In the genomic region with DNA sequence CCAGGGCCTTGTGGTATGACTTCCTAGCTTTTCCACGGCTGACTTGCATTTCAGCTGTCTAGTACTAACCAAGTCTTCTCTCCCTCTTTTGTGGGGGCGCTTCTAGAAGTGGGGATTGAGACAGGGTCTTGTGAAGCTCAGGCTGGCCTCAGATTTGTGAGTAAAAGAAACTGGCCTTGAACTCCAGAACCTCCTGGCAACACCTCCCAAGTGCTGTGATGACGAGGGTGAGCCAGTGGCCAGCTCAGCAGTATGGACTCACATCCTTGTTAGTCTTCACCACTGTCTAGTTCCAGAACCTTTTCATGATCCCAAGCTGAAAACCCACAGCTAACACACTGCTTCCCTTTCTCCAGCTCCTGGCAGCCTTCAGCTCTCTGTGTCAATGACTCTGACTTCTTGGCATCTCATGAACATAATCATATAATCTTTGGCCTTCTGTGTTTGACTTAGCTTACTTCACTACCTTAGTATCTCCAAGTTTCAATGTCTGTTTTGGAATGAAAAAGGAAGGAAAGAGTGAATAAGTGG, we compare ENCODE assay signal across 21 mouse cellular contexts. TPM values are rescaled to one million over a fixed set of nuclear protein-coding genes. Genes with fewer than 3 reads are reported as not detected.
A peak's percentile ranks its signal among the peaks of the same experiment; 100 is the strongest.
DNase-seq lines count a peak whose midpoint lies in the region; ATAC-seq and TF ChIP-seq lines count a peak whose summit lies in the region.
"Had no signal": no experiment of that assay in that cellular context is flagged by ENCODE, and none has a peak within 500 bp of the region (broad histone marks: within the 10 kb centered on the region; RNA-seq: fewer than 3 reads in every experiment).

No protein-coding gene starts in this region.

- no peak overlapping the region for H3K4me2 ChIP-seq in heart, embryonic 12.5 days
- no peak overlapping the region for H3K4me2 ChIP-seq in heart, embryonic 11.5 days
- no peak overlapping the region for H3K4me2 ChIP-seq in liver, embryonic 12.5 days
- H3K4me2 ChIP-seq: forebrain, embryonic 15.5 days; hindbrain, embryonic 12.5 days had no signal

- peaks cover 40% of the 10 kb centered on the region for H3K4me1 ChIP-seq in heart, embryonic 12.5 days (replicated peaks)
- H3K4me1 ChIP-seq in heart, embryonic 11.5 days (ENCODE audit: control insufficient read depth, insufficient read depth, low read length) = peaks cover 15% of the 10 kb centered on the region
- H3K4me1 ChIP-seq in liver, adult 2 months (ENCODE audit: control insufficient read depth, insufficient read depth, low read length) = peaks cover 14% of the 10 kb centered on the region
- H3K4me1 ChIP-seq in liver, embryonic 12.5 days = peaks cover 22% of the 10 kb centered on the region
- 0 out of 2 replicates have a peak, but pooled peaks cover 6% of the 10 kb centered on the region for H3K4me1 ChIP-seq in hindbrain, embryonic 10.5 days (replicated peaks)

- 73% methylated on average over 3 of the region's 3 CpGs for WGBS in heart, embryonic 12.5 days
- 70% methylated on average over 3 of the region's 3 CpGs for WGBS in heart, embryonic 11.5 days (ENCODE audit: insufficient replicate concordance)
- 61% methylated on average over 3 of the region's 3 CpGs for WGBS in liver, adult 2 months
- WGBS in liver, embryonic 12.5 days (ENCODE audit: insufficient replicate concordance) = 79% methylated on average over 3 of the region's 3 CpGs
- WGBS in hindbrain, embryonic 10.5 days = 86% methylated on average over 3 of the region's 3 CpGs

- H3K79me2 ChIP-seq in liver, adult 2 months (ENCODE audit: control insufficient read depth, insufficient read depth, low read length) = peaks cover 12% of the 10 kb centered on the region; the same call in 1 of the 2 replicates

- H3K27ac ChIP-seq in heart, embryonic 12.5 days (ENCODE audit: poor library complexity, severe bottlenecking) = no peak overlapping the region
- no peak overlapping the region for H3K27ac ChIP-seq in heart, embryonic 11.5 days (ENCODE audit: low read depth, low read length)
- H3K27ac ChIP-seq in liver, adult 2 months (replicated peaks; ENCODE audit: insufficient read depth, low read depth, low read length) = no peak overlapping the region
- no peak overlapping the region for H3K27ac ChIP-seq in liver, embryonic 12.5 days
- no peak overlapping the region for H3K27ac ChIP-seq in hindbrain, embryonic 10.5 days
- H3K27ac ChIP-seq: embryonic facial prominence, embryonic 10.5 days; forebrain, embryonic 15.5 days; hindbrain, embryonic 12.5 days had no signal

- DNase-seq in adrenal gland, adult 2 months = peak; percentile 66
- DNase-seq in adrenal gland, postnatal 25 days = no peak
- peak; percentile 59 for DNase-seq in liver, adult 2 months (ENCODE audit: extremely low read depth, low read depth, low spot score)
- DNase-seq in hindbrain, embryonic 10.5 days (ENCODE audit: low spot score) = no peak
- DNase-seq: adrenal gland, adult 8-10 months; cerebellum, adult 2 months; cerebellum, postnatal 10 days; gastrocnemius, postnatal 10 days; heart, postnatal 36 days had no signal

- TF ChIP-seq CTCF in liver, adult 2 months (IDR thresholded peaks at IDR 0.05; ENCODE audit: low read depth, low read length) = no peak

- H3K9ac ChIP-seq in heart, embryonic 12.5 days = peak overlapping the region; percentile 4; the same call in 1 of the 2 replicates
- no peak overlapping the region for H3K9ac ChIP-seq in heart, embryonic 11.5 days (ENCODE audit: low read depth, low read length)
- H3K9ac ChIP-seq in liver, adult 2 months (ENCODE audit: low read depth, low read length) = no peak overlapping the region
- H3K9ac ChIP-seq in liver, embryonic 12.5 days = no peak overlapping the region
- H3K9ac ChIP-seq: forebrain, embryonic 15.5 days; hindbrain, embryonic 12.5 days had no signal

- H3K9me3 ChIP-seq in heart, embryonic 12.5 days (replicated peaks) = no peaks in the 10 kb centered on the region
- H3K9me3 ChIP-seq in heart, embryonic 11.5 days (replicated peaks; ENCODE audit: control insufficient read depth, low read length) = no peaks in the 10 kb centered on the region
- no peaks in the 10 kb centered on the region for H3K9me3 ChIP-seq in liver, embryonic 12.5 days (replicated peaks)
- no peaks in the 10 kb centered on the region for H3K9me3 ChIP-seq in hindbrain, embryonic 10.5 days
- H3K9me3 ChIP-seq: embryonic facial prominence, embryonic 10.5 days; forebrain, embryonic 15.5 days; hindbrain, embryonic 12.5 days had no signal

- H3K27me3 ChIP-seq in heart, embryonic 12.5 days (replicated peaks) = no peaks in the 10 kb centered on the region
- no peaks in the 10 kb centered on the region for H3K27me3 ChIP-seq in heart, embryonic 11.5 days (ENCODE audit: control insufficient read depth, insufficient read depth, low read length)
- no peaks in the 10 kb centered on the region for H3K27me3 ChIP-seq in liver, adult 2 months (ENCODE audit: control insufficient read depth, insufficient read depth, low read length)
- H3K27me3 ChIP-seq in liver, embryonic 12.5 days (replicated peaks) = no peaks in the 10 kb centered on the region
- H3K27me3 ChIP-seq in hindbrain, embryonic 10.5 days (ENCODE audit: insufficient read depth, poor library complexity, severe bottlenecking) = no peaks in the 10 kb centered on the region
- H3K27me3 ChIP-seq: forebrain, embryonic 15.5 days; hindbrain, embryonic 12.5 days; Patski had no signal

- TF ChIP-seq POLR2A in liver, adult 2 months (IDR thresholded peaks at IDR 0.05; ENCODE audit: extremely low read depth, insufficient read depth, low read length) = no peak

- no peak overlapping the region for H3K4me3 ChIP-seq in heart, embryonic 12.5 days
- H3K4me3 ChIP-seq in heart, embryonic 11.5 days (ENCODE audit: low read depth, low read length) = no peak overlapping the region
- H3K4me3 ChIP-seq in liver, adult 2 months (ENCODE audit: insufficient read depth, low read depth, low read length) = no peak overlapping the region
- no peak overlapping the region for H3K4me3 ChIP-seq in liver, embryonic 12.5 days
- H3K4me3 ChIP-seq in hindbrain, embryonic 10.5 days = no peak overlapping the region
- H3K4me3 ChIP-seq: embryonic facial prominence, embryonic 10.5 days; erythroblast, embryonic 14.5 days; forebrain, embryonic 15.5 days; hindbrain, embryonic 12.5 days had no signal

- no peak for ATAC-seq in heart, embryonic 12.5 days (ENCODE audit: insufficient number of reproducible peaks, low FRiP score)
- ATAC-seq in heart, embryonic 11.5 days (replicated peaks; ENCODE audit: insufficient number of reproducible peaks, low FRiP score, low TSS enrichment) = no peak
- no peak for ATAC-seq in liver, embryonic 12.5 days
- ATAC-seq: activated CD4-positive, CD25-positive, alpha-beta regulatory T cell, adult 4 months; forebrain, embryonic 15.5 days; hindbrain, embryonic 16.5 days; inflammation-experienced regulatory T-cells, adult 6 months; intestine, postnatal 0 days; Patski had no signal

- peaks cover 43% of the 10 kb centered on the region for H3K36me3 ChIP-seq in heart, embryonic 12.5 days
- peaks cover 7% of the 10 kb centered on the region for H3K36me3 ChIP-seq in heart, embryonic 11.5 days (ENCODE audit: control insufficient read depth, insufficient read depth, low read length)
- peaks cover 9% of the 10 kb centered on the region; the same call in 1 of the 2 replicates for H3K36me3 ChIP-seq in liver, adult 2 months (ENCODE audit: control insufficient read depth, insufficient read depth, low read length)
- peaks cover 48% of the 10 kb centered on the region for H3K36me3 ChIP-seq in liver, embryonic 12.5 days
- H3K36me3 ChIP-seq in hindbrain, embryonic 10.5 days = peaks cover 54% of the 10 kb centered on the region

RNA-seq across cellular contexts. Expression of a gene that starts 7.0 kb away (rescaled TPM):
- total RNA-seq in adrenal gland, adult 2 months (2021) = 10 to 100 TPM; 84.1 to 87.6 TPM
- 131 and 150 TPM in 2 replicates for polyA plus RNA-seq in adrenal gland, adult 2 months (2012; rRNA removed)
- 72.3 and 79.3 TPM in 2 replicates for total RNA-seq in adrenal gland, postnatal 25 days (2021)
- polyA plus RNA-seq in heart, embryonic 12.5 days (2016; fragmentation: Nextera tagmentation; extraction: Ambion mirVana) = 24.7 and 27.8 TPM in 2 replicates
- polyA plus RNA-seq in heart, embryonic 11.5 days (2014; fragmentation: Nextera tagmentation; extraction: Ambion mirVana) = 13.7 and 18.6 TPM in 2 replicates
- 16.6 and 18.5 TPM in 2 replicates for total RNA-seq in liver, adult 2 months (2014; rRNA removed)
- polyA plus RNA-seq in liver, adult 2 months (2012; rRNA removed) = 45.8 and 50.5 TPM in 2 replicates
- 16.0 and 16.4 TPM in 2 replicates for polyA plus RNA-seq in liver, embryonic 12.5 days (2016; fragmentation: Nextera tagmentation; extraction: Ambion mirVana)
- polyA plus RNA-seq in hindbrain, embryonic 10.5 days (2016; fragmentation: Nextera tagmentation; extraction: Ambion mirVana) = 26.5 and 27.3 TPM in 2 replicates

RNA-seq across cellular contexts. Expression of a gene that starts 7.1 kb away (rescaled TPM):
- total RNA-seq in adrenal gland, adult 2 months (2021) = 100 to 1,000 TPM in 1 of 2 experiments, 10 to 100 TPM in 1; 82.1 to 127 TPM
- 42.7 and 59.3 TPM in 2 replicates for polyA plus RNA-seq in adrenal gland, adult 2 months (2012; rRNA removed)
- total RNA-seq in adrenal gland, postnatal 25 days (2021) = 81.8 and 94.5 TPM in 2 replicates
- polyA plus RNA-seq in heart, embryonic 12.5 days (2016; fragmentation: Nextera tagmentation; extraction: Ambion mirVana) = 50.2 and 53.7 TPM in 2 replicates
- polyA plus RNA-seq in heart, embryonic 11.5 days (2014; fragmentation: Nextera tagmentation; extraction: Ambion mirVana) = 52.8 and 53.7 TPM in 2 replicates
- 44.9 and 50.9 TPM in 2 replicates for total RNA-seq in liver, adult 2 months (2014; rRNA removed)
- polyA plus RNA-seq in liver, adult 2 months (2012; rRNA removed) = 60.5 and 62.7 TPM in 2 replicates
- 45.0 and 49.7 TPM in 2 replicates for polyA plus RNA-seq in liver, embryonic 12.5 days (2016; fragmentation: Nextera tagmentation; extraction: Ambion mirVana)
- 53.2 and 55.4 TPM in 2 replicates for polyA plus RNA-seq in hindbrain, embryonic 10.5 days (2016; fragmentation: Nextera tagmentation; extraction: Ambion mirVana)

RNA-seq across cellular contexts. Expression of a gene that starts 15.3 kb away (rescaled TPM):
- 100 to 1,000 TPM in 1 of 2 experiments, 10 to 100 TPM in 1; 81.7 to 117 TPM for total RNA-seq in adrenal gland, adult 2 months (2021)
- polyA plus RNA-seq in adrenal gland, adult 2 months (2012; rRNA removed) = 74.4 and 104 TPM in 2 replicates
- 110 and 117 TPM in 2 replicates for total RNA-seq in adrenal gland, postnatal 25 days (2021)
- 135 and 136 TPM in 2 replicates for polyA plus RNA-seq in heart, embryonic 12.5 days (2016; fragmentation: Nextera tagmentation; extraction: Ambion mirVana)
- polyA plus RNA-seq in heart, embryonic 11.5 days (2014; fragmentation: Nextera tagmentation; extraction: Ambion mirVana) = 101 and 103 TPM in 2 replicates
- 102 and 119 TPM in 2 replicates for total RNA-seq in liver, adult 2 months (2014; rRNA removed)
- 51.2 and 54.3 TPM in 2 replicates for polyA plus RNA-seq in liver, adult 2 months (2012; rRNA removed)
- polyA plus RNA-seq in liver, embryonic 12.5 days (2016; fragmentation: Nextera tagmentation; extraction: Ambion mirVana) = 78.4 and 78.5 TPM in 2 replicates
- 73.6 and 78.7 TPM in 2 replicates for polyA plus RNA-seq in hindbrain, embryonic 10.5 days (2016; fragmentation: Nextera tagmentation; extraction: Ambion mirVana)

RNA-seq across cellular contexts. Expression of a gene that starts 46.5 kb away (rescaled TPM):
- total RNA-seq in adrenal gland, adult 2 months (2021) = 10 to 100 TPM; 66.7 to 69.2 TPM
- 21.0 and 23.7 TPM in 2 replicates for polyA plus RNA-seq in adrenal gland, adult 2 months (2012; rRNA removed)
- total RNA-seq in adrenal gland, postnatal 25 days (2021) = 75.5 and 84.1 TPM in 2 replicates
- polyA plus RNA-seq in heart, embryonic 12.5 days (2016; fragmentation: Nextera tagmentation; extraction: Ambion mirVana) = 48.8 and 49.5 TPM in 2 replicates
- 50.5 and 52.9 TPM in 2 replicates for polyA plus RNA-seq in heart, embryonic 11.5 days (2014; fragmentation: Nextera tagmentation; extraction: Ambion mirVana)
- total RNA-seq in liver, adult 2 months (2014; rRNA removed) = 52.3 and 60.0 TPM in 2 replicates
- 20.5 and 28.0 TPM in 2 replicates for polyA plus RNA-seq in liver, adult 2 months (2012; rRNA removed)
- polyA plus RNA-seq in liver, embryonic 12.5 days (2016; fragmentation: Nextera tagmentation; extraction: Ambion mirVana) = 48.2 and 49.0 TPM in 2 replicates
- polyA plus RNA-seq in hindbrain, embryonic 10.5 days (2016; fragmentation: Nextera tagmentation; extraction: Ambion mirVana) = 85.7 and 96.5 TPM in 2 replicates

RNA-seq across cellular contexts. Expression of a gene that starts 46.6 kb away (rescaled TPM):
- total RNA-seq in adrenal gland, adult 2 months (2021) = 1 to 10 TPM; 1.6 to 2.0 TPM
- 1.0 and 1.3 TPM in 2 replicates for polyA plus RNA-seq in adrenal gland, adult 2 months (2012; rRNA removed)
- total RNA-seq in adrenal gland, postnatal 25 days (2021) = 1.7 and 2.0 TPM in 2 replicates
- 1.8 and 2.3 TPM in 2 replicates for polyA plus RNA-seq in heart, embryonic 12.5 days (2016; fragmentation: Nextera tagmentation; extraction: Ambion mirVana)
- 1.5 and 1.8 TPM in 2 replicates for polyA plus RNA-seq in heart, embryonic 11.5 days (2014; fragmentation: Nextera tagmentation; extraction: Ambion mirVana)
- total RNA-seq in liver, adult 2 months (2014; rRNA removed) = 0.74 and 1.2 TPM in 2 replicates
- 0.82 and 1.0 TPM in 2 replicates for polyA plus RNA-seq in liver, adult 2 months (2012; rRNA removed)
- 1.6 and 1.7 TPM in 2 replicates for polyA plus RNA-seq in liver, embryonic 12.5 days (2016; fragmentation: Nextera tagmentation; extraction: Ambion mirVana)
- polyA plus RNA-seq in hindbrain, embryonic 10.5 days (2016; fragmentation: Nextera tagmentation; extraction: Ambion mirVana) = 2.5 and 2.6 TPM in 2 replicates
- polyA plus RNA-seq: erythroblast, embryonic 14.5 days had no signal

Comparison
In these comparisons a context has a peak if more than half of its experiments do, and no peak if none do; other contexts are left out.
1. DNase-seq: peak in adrenal gland, adult 2 months (single experiment) and liver, adult 2 months (single experiment); none in adrenal gland, postnatal 25 days (single experiment) and hindbrain, embryonic 10.5 days (single experiment).